Mouse (Mus musculus) embryo, embryonic 10.5 days (tissue): ENCODE data around the gene Irs2.

Experiments used
- DNase-seq: peaks from one replicate; pipeline ENCODE4 v3.0.0-alpha.2; 2015; ENCODE audit warnings: low spot score

Irs2 gene

GRCm38 (mm10) chr8:10986638-10987037, 21.6 kb downstream of the Irs2 start:
- DNase-seq: no peak

- DNase-seq: no peak
These were observed 23.2 kb downstream of the Irs2 start for GRCm38 (mm10) chr8:10985064-10985463.

GRCm38 (mm10) chr8:10980876-10981275, 27.4 kb downstream of the Irs2 start:
- no peak for DNase-seq

GRCm38 (mm10) chr8:10979916-10980315, 28.3 kb downstream of the Irs2 start:
- DNase-seq: no peak

GRCm38 (mm10) chr8:10979196-10979794, 29.0 kb downstream of the Irs2 start:
- no peak for DNase-seq

- DNase-seq: no peak
These were observed 29.9 kb downstream of the Irs2 start for GRCm38 (mm10) chr8:10978377-10978776.

GRCm38 (mm10) chr8:10977742-10978376, 30.4 kb downstream of the Irs2 start:
- DNase-seq: peak; percentile 62

- DNase-seq: no peak
These were observed 33.6 kb downstream of the Irs2 start for GRCm38 (mm10) chr8:10974659-10975058.

GRCm38 (mm10) chr8:10974126-10974525, 34.1 kb downstream of the Irs2 start:
- DNase-seq: no peak

- DNase-seq: peak; percentile 58
These were observed 35.3 kb downstream of the Irs2 start for GRCm38 (mm10) chr8:10972851-10973452.

GRCm38 (mm10) chr8:10971984-10972383, 36.3 kb downstream of the Irs2 start:
- DNase-seq: no peak

GRCm38 (mm10) chr8:10971509-10971908, 36.7 kb downstream of the Irs2 start:
- no peak for DNase-seq

GRCm38 (mm10) chr8:10970496-10971456, 37.5 kb downstream of the Irs2 start:
- DNase-seq: no peak

- no peak for DNase-seq
These were observed 39.6 kb downstream of the Irs2 start for GRCm38 (mm10) chr8:10968687-10969086.

- DNase-seq: no peak
These were observed 42.7 kb downstream of the Irs2 start for GRCm38 (mm10) chr8:10965401-10966117.

- DNase-seq: no peak
These were observed 43.7 kb downstream of the Irs2 start for GRCm38 (mm10) chr8:10964511-10965099.

- peak; percentile 86 for DNase-seq
These were observed 46.3 kb downstream of the Irs2 start for GRCm38 (mm10) chr8:10961989-10962388.

GRCm38 (mm10) chr8:10960277-10960819, 47.9 kb downstream of the Irs2 start:
- peak; percentile 76 for DNase-seq

- DNase-seq: no peak
These were observed 50.8 kb downstream of the Irs2 start for GRCm38 (mm10) chr8:10957292-10957955.

GRCm38 (mm10) chr8:10953346-10954053, 54.8 kb downstream of the Irs2 start:
- no peak for DNase-seq
